In genomic region chr12:104679819-104680132, GRCm38 (mm10) we compare ENCODE assay signal across 24 mouse cellular contexts.
A peak's percentile ranks its signal among the peaks of the same experiment; 100 is the strongest.
DNase-seq lines count a peak whose midpoint lies in the region; ATAC-seq and TF ChIP-seq lines count a peak whose summit lies in the region.
"Had no signal": no experiment of that assay in that cellular context is flagged by ENCODE, and none has a peak within 500 bp of the region (broad histone marks: within the 10 kb centered on the region; RNA-seq: fewer than 3 reads in every experiment).

No protein-coding gene starts in this region.

- TF ChIP-seq CTCF in forebrain, postnatal 0 days (IDR thresholded peaks at IDR 0.05; ENCODE audit: low read depth), result no peak

- H3K4me1 ChIP-seq in hindbrain, embryonic 11.5 days (replicated peaks; ENCODE audit: control insufficient read depth, insufficient read depth, low read length), result peaks cover 7% of the 10 kb centered on the region; the same call in 1 of the 2 replicates
- H3K4me1 ChIP-seq in hindbrain, embryonic 10.5 days (replicated peaks), result peaks cover 50% of the 10 kb centered on the region
- H3K4me1 ChIP-seq in embryonic facial prominence, embryonic 13.5 days, result peaks cover 21% of the 10 kb centered on the region
- peaks cover 26% of the 10 kb centered on the region for H3K4me1 ChIP-seq in limb, embryonic 11.5 days (ENCODE audit: control insufficient read depth, insufficient read depth, low read length)
- peaks cover 22% of the 10 kb centered on the region for H3K4me1 ChIP-seq in limb, embryonic 14.5 days (ENCODE audit: control insufficient read depth, insufficient read depth, low read length)
- H3K4me1 ChIP-seq in forebrain, postnatal 0 days (ENCODE audit: insufficient read depth), result no peaks in the 10 kb centered on the region
- H3K4me1 ChIP-seq: heart, embryonic 15.5 days had no signal

- 87% methylated on average over 8 of the region's 8 CpGs for WGBS in hindbrain, embryonic 11.5 days
- 84% methylated on average over 8 of the region's 8 CpGs for WGBS in hindbrain, embryonic 10.5 days
- 32% methylated on average over 8 of the region's 8 CpGs for WGBS in embryonic facial prominence, embryonic 13.5 days
- 53% methylated on average over 8 of the region's 8 CpGs for WGBS in limb, embryonic 11.5 days
- WGBS in limb, embryonic 14.5 days, result 24% methylated on average over 8 of the region's 8 CpGs
- WGBS in forebrain, postnatal 0 days, result 70% methylated on average over 8 of the region's 8 CpGs

- TF ChIP-seq POLR2A in limb, embryonic 14.5 days (IDR thresholded peaks at IDR 0.05; ENCODE audit: borderline replicate concordance, extremely low read depth, insufficient read depth, insufficient read length), result no peak

- H3K36me3 ChIP-seq in hindbrain, embryonic 11.5 days (ENCODE audit: control insufficient read depth, insufficient read depth, low read length), result no peaks in the 10 kb centered on the region
- no peaks in the 10 kb centered on the region for H3K36me3 ChIP-seq in hindbrain, embryonic 10.5 days
- H3K36me3 ChIP-seq in embryonic facial prominence, embryonic 13.5 days, result no peaks in the 10 kb centered on the region
- H3K36me3 ChIP-seq in limb, embryonic 11.5 days (ENCODE audit: control insufficient read depth, insufficient read depth, low read length), result no peaks in the 10 kb centered on the region
- H3K36me3 ChIP-seq in limb, embryonic 14.5 days (ENCODE audit: control insufficient read depth, insufficient read depth, low read length), result no peaks in the 10 kb centered on the region
- no peaks in the 10 kb centered on the region for H3K36me3 ChIP-seq in forebrain, postnatal 0 days (ENCODE audit: insufficient read depth)
- H3K36me3 ChIP-seq: forebrain, embryonic 10.5 days; heart, embryonic 12.5 days; heart, embryonic 15.5 days; hindbrain, embryonic 12.5 days; hindbrain, embryonic 15.5 days had no signal

- DNase-seq in hindbrain, embryonic 11.5 days (ENCODE audit: low spot score), result no peak
- no peak for DNase-seq in hindbrain, embryonic 10.5 days (ENCODE audit: low spot score)
- no peak for DNase-seq in limb, embryonic 11.5 days (ENCODE audit: low spot score)
- DNase-seq in limb, embryonic 14.5 days (ENCODE audit: low spot score), result peak; percentile 75
- no peak for DNase-seq in forebrain, postnatal 0 days
- no peak for DNase-seq in right cerebral cortex, postnatal 14 days
- DNase-seq: adrenal gland, adult 8-10 months; adrenal gland, postnatal 25 days; cerebellum, adult 18-20 months; cerebellum, adult 9-10 months; cerebellum, postnatal 25 days; gastrocnemius, postnatal 25 days; heart, adult 18-20 months; heart, postnatal 10 days; heart, postnatal 36 days had no signal

- no peak overlapping the region for H3K4me3 ChIP-seq in hindbrain, embryonic 11.5 days (ENCODE audit: low read depth, low read length)
- H3K4me3 ChIP-seq in hindbrain, embryonic 10.5 days, result no peak overlapping the region
- H3K4me3 ChIP-seq in embryonic facial prominence, embryonic 13.5 days, result no peak overlapping the region
- H3K4me3 ChIP-seq in limb, embryonic 11.5 days (ENCODE audit: low read depth, low read length), result no peak overlapping the region
- H3K4me3 ChIP-seq in limb, embryonic 14.5 days (replicated peaks; ENCODE audit: low read length), result no peak overlapping the region
- no peak overlapping the region for H3K4me3 ChIP-seq in forebrain, postnatal 0 days (ENCODE audit: low read depth, low read length)
- H3K4me3 ChIP-seq: forebrain, embryonic 13.5 days; heart, embryonic 12.5 days; heart, embryonic 15.5 days; hindbrain, embryonic 12.5 days; hindbrain, embryonic 15.5 days had no signal

- no peaks in the 10 kb centered on the region for H3K9me3 ChIP-seq in hindbrain, embryonic 11.5 days (ENCODE audit: control insufficient read depth, low read length)
- H3K9me3 ChIP-seq in hindbrain, embryonic 10.5 days, result peaks cover 7% of the 10 kb centered on the region; the same call in 1 of the 2 replicates
- no peaks in the 10 kb centered on the region for H3K9me3 ChIP-seq in embryonic facial prominence, embryonic 13.5 days
- no peaks in the 10 kb centered on the region for H3K9me3 ChIP-seq in limb, embryonic 11.5 days (ENCODE audit: control insufficient read depth, low read length)
- no peaks in the 10 kb centered on the region; the same call in 1 of the 2 replicates for H3K9me3 ChIP-seq in limb, embryonic 14.5 days (ENCODE audit: control insufficient read depth, low read length)
- no peaks in the 10 kb centered on the region for H3K9me3 ChIP-seq in forebrain, postnatal 0 days (ENCODE audit: low read length)
- H3K9me3 ChIP-seq: forebrain, embryonic 13.5 days; heart, embryonic 15.5 days; hindbrain, embryonic 15.5 days had no signal

- no peak overlapping the region for H3K4me2 ChIP-seq in hindbrain, embryonic 11.5 days (replicated peaks; ENCODE audit: low read depth, low read length)
- H3K4me2 ChIP-seq in embryonic facial prominence, embryonic 13.5 days, result peak overlapping the region; percentile 52
- H3K4me2 ChIP-seq in limb, embryonic 11.5 days (ENCODE audit: low read depth, severe bottlenecking), result no peak overlapping the region
- peak overlapping the region; percentile 22; the same call in 1 of the 2 replicates for H3K4me2 ChIP-seq in limb, embryonic 14.5 days (replicated peaks; ENCODE audit: low read depth, low read length, severe bottlenecking)
- no peak overlapping the region for H3K4me2 ChIP-seq in forebrain, postnatal 0 days (ENCODE audit: low read depth)
- H3K4me2 ChIP-seq: heart, embryonic 12.5 days; heart, embryonic 15.5 days had no signal

- no peak overlapping the region for H3K9ac ChIP-seq in hindbrain, embryonic 11.5 days (ENCODE audit: low read depth, low read length)
- no peak overlapping the region for H3K9ac ChIP-seq in embryonic facial prominence, embryonic 13.5 days
- H3K9ac ChIP-seq in limb, embryonic 11.5 days (ENCODE audit: low read length), result no peak overlapping the region
- no peak overlapping the region for H3K9ac ChIP-seq in limb, embryonic 14.5 days (ENCODE audit: low read depth, low read length, severe bottlenecking)
- no peak overlapping the region for H3K9ac ChIP-seq in forebrain, postnatal 0 days
- H3K9ac ChIP-seq: heart, embryonic 12.5 days; heart, embryonic 15.5 days; hindbrain, embryonic 12.5 days; hindbrain, embryonic 15.5 days had no signal

- H3K27me3 ChIP-seq in hindbrain, embryonic 11.5 days (ENCODE audit: control insufficient read depth, insufficient read depth, low read length), result no peaks in the 10 kb centered on the region
- no peaks in the 10 kb centered on the region for H3K27me3 ChIP-seq in hindbrain, embryonic 10.5 days (ENCODE audit: insufficient read depth, poor library complexity, severe bottlenecking)
- H3K27me3 ChIP-seq in embryonic facial prominence, embryonic 13.5 days, result no peaks in the 10 kb centered on the region
- no peaks in the 10 kb centered on the region for H3K27me3 ChIP-seq in limb, embryonic 11.5 days (ENCODE audit: control insufficient read depth, insufficient read depth, low read length)
- H3K27me3 ChIP-seq in limb, embryonic 14.5 days (ENCODE audit: control insufficient read depth, insufficient read depth, low read length), result 0 out of 2 replicates have a peak, but pooled peaks cover 6% of the 10 kb centered on the region
- no peaks in the 10 kb centered on the region; the same call in 1 of the 2 replicates for H3K27me3 ChIP-seq in forebrain, postnatal 0 days (ENCODE audit: insufficient read depth, low read length)
- H3K27me3 ChIP-seq: heart, embryonic 12.5 days; heart, embryonic 15.5 days; hindbrain, embryonic 12.5 days; hindbrain, embryonic 15.5 days had no signal

- 0 out of 2 replicates have a peak overlapping the region, but pooled peaks have one; percentile 14 for H3K27ac ChIP-seq in hindbrain, embryonic 11.5 days (ENCODE audit: low read depth, low read length)
- H3K27ac ChIP-seq in hindbrain, embryonic 10.5 days, result no peak overlapping the region
- H3K27ac ChIP-seq in embryonic facial prominence, embryonic 13.5 days, result no peak overlapping the region
- no peak overlapping the region for H3K27ac ChIP-seq in limb, embryonic 11.5 days (replicated peaks; ENCODE audit: low read depth, low read length)
- no peak overlapping the region for H3K27ac ChIP-seq in limb, embryonic 14.5 days (replicated peaks; ENCODE audit: low read depth, low read length)
- H3K27ac ChIP-seq in forebrain, postnatal 0 days (ENCODE audit: low read depth, low read length), result no peak overlapping the region
- H3K27ac ChIP-seq: forebrain, embryonic 10.5 days; forebrain, embryonic 13.5 days; heart, embryonic 15.5 days; hindbrain, embryonic 15.5 days had no signal

- ATAC-seq in hindbrain, embryonic 11.5 days (ENCODE audit: low FRiP score), result no peak
- no peak for ATAC-seq in embryonic facial prominence, embryonic 13.5 days (ENCODE audit: insufficient number of reproducible peaks, insufficient read depth, low FRiP score, low TSS enrichment, low read depth)
- ATAC-seq in limb, embryonic 11.5 days (ENCODE audit: insufficient number of reproducible peaks, low FRiP score, low TSS enrichment, low read depth), result peak; percentile 9; the same call in 1 of the 2 replicates
- ATAC-seq in limb, embryonic 14.5 days (ENCODE audit: low FRiP score, low read depth), result peak; percentile 63
- ATAC-seq in forebrain, postnatal 0 days, result no peak
- no peak for ATAC-seq in erythroblast, adult 5-6 weeks (replicated peaks; ENCODE audit: low FRiP score, poor library complexity, severe bottlenecking)
- ATAC-seq: activated CD4-positive, CD25-positive, alpha-beta regulatory T cell, adult 4 months had no signal

Comparison
In these comparisons a context has a peak if more than half of its experiments do, and no peak if none do; other contexts are left out.
1. H3K4me2 ChIP-seq: peak in embryonic facial prominence, embryonic 13.5 days (single experiment) and limb, embryonic 14.5 days (single experiment); none in hindbrain, embryonic 11.5 days (single experiment), limb, embryonic 11.5 days (single experiment) and forebrain, postnatal 0 days (single experiment).
2. ATAC-seq: peak in limb, embryonic 11.5 days (single experiment) and limb, embryonic 14.5 days (single experiment); none in hindbrain, embryonic 11.5 days (single experiment), embryonic facial prominence, embryonic 13.5 days (single experiment), forebrain, postnatal 0 days (single experiment) and erythroblast, adult 5-6 weeks (single experiment).